Mouse (Mus musculus) thymus, postnatal 10 days (tissue): Measurements from ENCODE around the gene Trpv2.
A peak's percentile ranks its signal among the peaks of the same experiment; 100 is the strongest.

Experiments
- DNase-seq, 2 experiments: peaks; one replicate each; pipeline ENCODE4 v3.0.0; 2021; ENCODE audit warnings: low spot score in 2 of 2

Trpv2 gene

GRCm38 (mm10) chr11:62603312-62604056, 29.2 kb downstream of the Trpv2 start:
- DNase-seq, result peak; percentile 9 to 14

- no peak for DNase-seq
Observed at GRCm38 (mm10) chr11:62604123-62604706, 29.9 kb downstream of the Trpv2 start.

GRCm38 (mm10) chr11:62604886-62605618, 30.8 kb downstream of the Trpv2 start:
- no peak for DNase-seq

- DNase-seq, result no peak
Observed at GRCm38 (mm10) chr11:62605619-62606298, 31.5 kb downstream of the Trpv2 start.

- DNase-seq, result no peak
Observed at GRCm38 (mm10) chr11:62606299-62607169, 32.2 kb downstream of the Trpv2 start.

- no peak for DNase-seq
Observed at GRCm38 (mm10) chr11:62607170-62607951, 33.1 kb downstream of the Trpv2 start.

GRCm38 (mm10) chr11:62607952-62608201, 33.6 kb downstream of the Trpv2 start:
- DNase-seq, result no peak

- DNase-seq, result no peak
Observed at GRCm38 (mm10) chr11:62608826-62609675, 34.8 kb downstream of the Trpv2 start.

GRCm38 (mm10) chr11:62610304-62610703, 36.0 kb downstream of the Trpv2 start:
- no peak for DNase-seq

- DNase-seq, result no peak
Observed at GRCm38 (mm10) chr11:62612604-62613003, 38.3 kb downstream of the Trpv2 start.

- peak; percentile 79 to 93 for DNase-seq
Observed at GRCm38 (mm10) chr11:62613657-62614365, 39.5 kb downstream of the Trpv2 start.

GRCm38 (mm10) chr11:62614876-62615410, 40.7 kb downstream of the Trpv2 start:
- no peak for DNase-seq

- no peak for DNase-seq
Observed at GRCm38 (mm10) chr11:62615456-62615855, 41.2 kb downstream of the Trpv2 start.

- no peak for DNase-seq
Observed at GRCm38 (mm10) chr11:62621079-62621478, 46.8 kb downstream of the Trpv2 start.

- no peak for DNase-seq
Observed at GRCm38 (mm10) chr11:62621586-62622283, 47.4 kb downstream of the Trpv2 start.

- no peak for DNase-seq
Observed at GRCm38 (mm10) chr11:62622850-62623249, 48.6 kb downstream of the Trpv2 start.

GRCm38 (mm10) chr11:62624341-62625291, 50.3 kb downstream of the Trpv2 start:
- no peak for DNase-seq
